Mouse (Mus musculus) midbrain, embryonic 10.5 days (tissue): Measurements from ENCODE around the gene B430218F22Rik. TPM values are rescaled to one million over a fixed set of nuclear protein-coding genes. Genes with fewer than 3 reads are reported as not detected.

Experiments used
- DNase-seq: peaks from one replicate; pipeline ENCODE4 v3.0.0-alpha.2; 2017; ENCODE audit warnings: low spot score
- H3K27ac ChIP-seq: fragments of 300-500 bp; sonication (generic); replicated peaks from 2 replicates; pipeline ENCODE4 v1.5.1; 2016; ENCODE audit warnings: mild to moderate bottlenecking
- H3K27me3 ChIP-seq: fragments of 300-500 bp; sonication (generic); 2 replicates; pipeline ENCODE4 v1.6.1; 2016; ENCODE audit warnings: low read depth, mild to moderate bottlenecking; ENCODE audit not compliant: poor library complexity, severe bottlenecking
- H3K36me3 ChIP-seq: fragments of 300-500 bp; sonication (generic); 2 replicates; pipeline ENCODE4 v1.6.1; 2016; ENCODE audit warnings: mild to moderate bottlenecking, moderate library complexity
- H3K4me1 ChIP-seq: fragments of 300-500 bp; sonication (generic); 2 replicates; pipeline ENCODE4 v1.6.1; 2016
- H3K4me3 ChIP-seq: fragments of 300-500 bp; sonication (generic); 2 replicates; pipeline ENCODE4 v1.5.1; 2016; ENCODE audit warnings: mild to moderate bottlenecking, moderate library complexity
- H3K9me3 ChIP-seq: fragments of 300-500 bp; sonication (generic); replicated peaks from 2 replicates; pipeline ENCODE4 v1.6.1; 2016; ENCODE audit warnings: mild to moderate bottlenecking
- WGBS: fragments of 180-500 bp; shearing (Covaris S2); methylation state at CpG from one replicate; pipeline ENCODE4 v1.1.7; 2016; 5-methylcytosine and 5-hydroxymethylcytosine counted together
- polyA plus RNA-seq: library from polyadenylated mRNA; unstranded; fragments of >200 nt; fragmentation: Nextera tagmentation; extraction: Ambion mirVana; gene quantifications from 2 replicates; pipeline ENCODE4 v1.2.1, GENCODE M21; 2016

B430218F22Rik gene
- polyA plus RNA-seq, 1 experiment from 2014 or later = 0.84 TPM

DNA sequence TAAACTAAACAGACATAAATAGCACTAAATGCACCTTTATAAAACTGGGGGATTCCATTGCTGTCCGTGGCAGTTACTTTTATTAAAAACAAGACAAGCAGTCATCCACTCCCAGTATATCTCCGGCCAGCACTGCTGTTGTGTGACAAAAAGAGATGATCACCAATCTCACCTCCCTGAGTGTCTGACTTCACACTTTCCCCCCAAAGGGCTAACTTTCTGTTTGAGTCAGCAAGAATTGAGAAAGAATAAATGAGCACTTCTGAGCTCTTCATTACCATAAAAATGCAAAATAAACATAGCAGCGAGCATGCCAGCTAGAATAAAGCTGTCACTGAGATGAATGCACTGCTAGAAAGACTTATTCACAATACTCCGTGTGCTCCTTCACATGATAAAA is 31.7 kb downstream of the B430218F22Rik start:
- no peaks in the 10 kb centered on the region for H3K4me1 ChIP-seq
- DNase-seq = no peak
- no peak overlapping the region for H3K27ac ChIP-seq
- no peak overlapping the region for H3K4me3 ChIP-seq
- no peaks in the 10 kb centered on the region for H3K9me3 ChIP-seq
- no peaks in the 10 kb centered on the region for H3K36me3 ChIP-seq
- WGBS = 65% methylated on average over 4 of the region's 4 CpGs
- no peaks in the 10 kb centered on the region for H3K27me3 ChIP-seq

DNA sequence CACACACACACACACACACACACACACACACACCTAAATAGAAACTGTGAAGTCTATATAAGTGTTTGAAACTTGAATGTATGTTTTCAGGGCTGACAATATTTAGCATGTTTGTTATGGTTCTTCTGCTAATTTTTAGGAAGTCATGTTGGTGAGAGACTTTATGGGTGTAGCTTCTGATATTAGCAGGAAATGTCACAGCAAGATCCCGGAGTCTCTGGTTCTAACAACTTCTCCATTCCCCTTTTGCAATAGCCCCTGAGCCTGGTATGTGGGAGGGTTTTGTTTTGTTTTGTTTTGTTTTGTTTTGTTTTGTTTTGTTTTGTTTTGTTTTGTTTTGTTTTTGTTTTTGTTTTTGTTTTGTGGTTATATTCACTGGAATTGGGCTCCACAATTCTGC is 34.0 kb downstream of the B430218F22Rik start:
- no peak for DNase-seq

DNA sequence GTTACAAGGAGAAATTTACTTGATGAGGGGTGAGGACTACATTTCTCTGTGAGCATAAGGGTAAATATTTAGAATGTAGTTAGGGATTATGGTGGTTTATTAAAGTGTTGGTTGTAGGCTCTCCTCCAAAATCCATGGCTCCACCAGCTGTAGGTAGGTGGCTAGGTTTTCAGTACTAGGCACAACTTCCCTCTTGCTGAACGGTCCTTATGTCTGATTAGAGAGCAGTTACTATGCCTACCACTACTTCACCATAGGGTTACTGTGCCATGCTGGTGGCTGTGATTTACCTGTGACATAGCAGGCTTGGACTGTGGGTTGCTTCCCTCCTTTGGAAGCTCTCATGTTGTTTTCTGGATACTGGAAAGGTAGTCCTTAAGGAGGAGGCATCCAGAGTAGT is 34.4 kb downstream of the B430218F22Rik start:
- no peaks in the 10 kb centered on the region for H3K4me1 ChIP-seq
- DNase-seq = no peak
- H3K4me3 ChIP-seq = no peak overlapping the region
- H3K36me3 ChIP-seq = no peaks in the 10 kb centered on the region
- no peaks in the 10 kb centered on the region for H3K9me3 ChIP-seq
- no peak overlapping the region for H3K27ac ChIP-seq
- H3K27me3 ChIP-seq = no peaks in the 10 kb centered on the region
- WGBS = 79% methylated on average over 1 of the region's 1 CpGs

More for the DNA sequence above, 34.0 kb downstream of the B430218F22Rik start:
- Histone ChIP-seq H3K4me1 (no peaks in the 10 kb centered on the region), H3K27ac (no peak overlapping the region), H3K4me3 (no peak overlapping the region), H3K9me3 (no peaks in the 10 kb centered on the region), H3K27me3 (no peaks in the 10 kb centered on the region), H3K36me3 (no peaks in the 10 kb centered on the region)
- WGBS = 97% methylated on average over 1 of the region's 1 CpGs

Other genes with a start within 250 kb of the B430218F22Rik start
- gene Mrps30, start 622 bp downstream of the B430218F22Rik start, polyA plus RNA-seq = 39.5 and 42.3 TPM in 2 replicates